Mouse (Mus musculus) lung, adult 2 months (tissue): ENCODE data around the gene Zdhhc14.

Experiments
- CTCF ChIP-seq: fragments of 200-500 bp; IDR thresholded peaks from 2 replicates; pipeline ENCODE4 v1.5.1; 2011; ENCODE audit warnings: mild to moderate bottlenecking, low read length, control low read depth; ENCODE audit not compliant: insufficient read depth
- POLR2A ChIP-seq: fragments of 200-500 bp; IDR thresholded peaks from 2 replicates; pipeline ENCODE4 v1.6.1; 2011; ENCODE audit warnings: low read depth, mild to moderate bottlenecking, control low read depth, low read length, borderline replicate concordance; ENCODE audit errors: extremely low read depth

- TF ChIP-seq CTCF (no peak), POLR2A (no peak)
Measured at GRCm38 (mm10) chr17:5498996-5499395, 6.6 kb downstream of the Zdhhc14 start.
